Mouse (Mus musculus) urinary bladder, postnatal 36 days (tissue): ENCODE measurements around the gene Olfr722.
"Not testable (repeated sequence)": the region's sequence is repeated elsewhere in the genome, so short reads cannot be mapped to it uniquely, and the experiment has no call there.

Source experiments
- DNase-seq, 2 experiments: peaks; one replicate each; pipeline ENCODE4 v3.0.0; 2022; ENCODE audit warnings: low spot score in 2 of 2, mixed read lengths in 1 of 2

Olfr722 gene

DNA sequence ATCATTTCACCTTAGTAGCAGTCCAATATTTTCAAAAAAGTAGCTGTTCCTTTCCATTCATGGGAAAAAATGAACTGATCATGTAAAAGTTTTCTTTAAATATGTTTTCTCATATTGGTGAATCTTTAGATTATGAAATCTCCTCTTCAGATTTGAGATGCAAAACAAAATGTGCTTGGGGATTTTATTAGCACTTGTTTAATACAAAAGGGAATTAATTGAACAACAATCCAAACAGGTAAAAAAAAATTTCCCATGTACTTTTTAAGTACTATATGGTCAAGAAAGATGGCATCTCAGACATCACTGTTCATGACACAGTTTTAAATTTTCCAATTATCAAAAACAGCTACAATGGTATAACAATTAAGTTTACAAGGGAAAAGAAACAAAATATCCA, at the start of gene Olfr722:
Olfr722 (minus strand) TSS at position 101 of the 400 bp plus-strand sequence.
- DNase-seq: no peak

DNA sequence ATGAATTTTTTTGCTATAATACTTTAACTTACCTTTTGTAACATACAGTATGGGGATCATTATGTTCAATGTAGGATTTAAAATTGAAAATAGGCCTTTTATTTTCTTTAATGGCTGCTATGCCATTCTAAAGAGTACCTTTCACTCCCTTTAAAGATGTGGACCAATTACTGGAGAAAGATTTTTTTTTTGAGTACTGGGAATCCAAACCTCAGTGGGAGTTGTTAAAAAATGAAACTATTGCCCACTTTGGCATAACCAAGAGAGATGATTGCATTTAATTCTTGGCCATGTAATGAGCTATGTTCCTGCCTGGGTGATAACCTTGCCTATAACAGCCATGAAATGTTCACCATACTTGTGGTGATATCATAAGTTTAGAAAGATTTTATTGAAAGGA, 29.9 kb upstream of the Olfr722 start, which contains the start of gene Olfr723:
Olfr723 (minus strand) TSS at position 101 of the 400 bp plus-strand sequence.
- not testable (repeated sequence) for DNase-seq

DNA sequence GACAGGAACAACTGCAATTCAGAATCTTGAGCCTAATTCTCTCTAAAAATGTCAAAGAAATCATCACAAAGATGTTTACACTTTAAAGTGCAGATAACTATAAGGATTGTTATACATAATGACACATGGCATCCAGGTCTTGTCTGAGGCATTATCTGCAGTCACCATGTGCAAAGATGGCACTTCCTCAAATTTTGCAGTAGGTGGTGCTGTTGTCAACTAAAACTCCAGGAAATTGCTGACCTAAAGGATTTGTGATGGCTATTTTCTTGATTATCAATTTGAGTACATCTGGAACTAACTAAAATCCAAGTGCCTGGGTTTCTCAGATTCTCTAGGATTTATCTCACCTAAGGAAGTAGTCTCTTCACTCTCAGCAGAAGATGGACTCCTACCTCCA, 41.4 kb downstream of the Olfr722 start:
- no peak for DNase-seq
